Mouse (Mus musculus): Measurements from ENCODE around the gene Serinc1.
"Not testable (repeated sequence)": the region's sequence is repeated elsewhere in the genome, so short reads cannot be mapped to it uniquely, and the experiment has no call there.

Serinc1 gene

DNA sequence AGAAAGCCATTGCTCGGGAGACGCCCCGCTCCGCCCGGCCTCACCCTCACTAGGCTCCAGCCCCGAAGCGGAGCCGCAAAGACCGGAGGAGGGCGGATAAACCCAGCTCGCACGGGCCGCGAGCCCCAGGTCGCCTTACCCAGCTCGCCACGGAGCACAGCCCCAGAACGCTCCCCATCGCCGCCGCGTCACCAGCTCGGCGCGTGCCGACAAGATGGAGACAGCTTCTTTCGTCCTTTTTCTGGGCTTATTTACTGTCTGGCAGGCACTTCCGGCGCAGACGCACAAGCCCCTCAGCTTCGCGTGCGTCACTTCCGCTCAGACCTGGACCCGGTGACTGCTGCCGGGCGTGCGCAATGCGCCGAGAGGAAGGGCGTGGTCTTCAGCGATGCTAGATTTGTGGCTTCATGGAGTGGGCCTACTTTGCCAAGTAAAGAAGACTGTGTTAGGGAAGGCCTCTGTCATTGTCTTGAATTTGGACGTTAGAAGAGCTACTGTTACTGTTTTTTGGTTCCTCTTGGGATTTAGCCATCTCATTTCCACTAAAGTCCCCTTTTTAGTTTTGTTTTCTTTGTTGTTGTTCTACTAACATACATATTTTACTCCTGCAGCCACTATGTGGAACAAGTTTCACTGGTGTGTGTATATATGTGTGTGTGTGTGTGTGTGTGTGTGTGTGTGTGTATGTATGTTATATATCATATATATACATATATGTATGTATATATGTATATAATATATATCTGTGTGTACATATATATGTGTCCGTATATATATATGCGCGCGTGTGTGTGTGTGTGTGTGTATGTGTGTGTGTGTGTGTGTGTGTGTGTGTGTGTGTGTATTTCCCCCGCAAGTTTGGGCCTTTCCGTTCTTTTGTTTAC, at the start of gene Serinc1:
TSS of gene Serinc1 (minus strand) at position 313 of the 884 bp plus-strand sequence.
- peak; percentile 94 for DNase-seq (ENCODE audit: low spot score in 2 of 2)

DNA sequence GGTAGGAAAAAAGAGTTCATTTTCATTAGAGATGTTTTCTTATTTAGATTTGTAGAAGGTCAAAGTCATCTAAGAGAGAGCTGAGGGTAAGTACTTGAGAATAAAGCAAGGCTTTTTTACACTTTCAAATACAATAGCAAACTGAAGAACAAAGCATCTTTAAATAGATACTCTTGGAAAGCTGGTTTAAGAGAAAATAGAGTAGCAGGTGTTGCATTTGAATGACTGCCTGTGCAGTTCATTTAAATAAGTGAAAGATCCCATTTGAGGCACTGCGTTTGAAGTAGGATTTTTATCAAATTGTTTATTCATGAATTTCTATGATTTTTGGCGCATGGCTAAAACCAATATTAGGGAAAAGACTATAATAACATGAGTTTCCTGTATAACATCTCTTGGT, 44.4 kb upstream of the Serinc1 start:
- DNase-seq (ENCODE audit: low spot score in 2 of 2): no peak

DNA sequence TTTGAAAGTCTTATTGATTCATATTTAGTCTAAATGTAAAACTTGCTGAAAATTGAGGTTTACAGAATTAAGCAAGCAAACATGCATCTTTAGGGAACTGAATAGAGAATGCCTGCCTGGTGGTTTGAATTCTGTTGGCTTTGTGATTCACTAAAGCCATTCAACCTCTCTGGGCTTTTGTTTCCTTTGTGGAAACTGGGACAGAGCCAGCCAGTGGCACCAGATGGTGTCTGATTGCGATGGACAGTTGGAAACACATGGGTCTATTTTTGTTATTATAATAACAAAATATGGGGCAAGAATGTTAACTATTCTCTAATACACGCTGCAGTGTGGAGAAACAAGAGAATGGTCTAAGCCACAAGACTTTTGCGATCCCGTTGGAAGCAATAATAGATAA, 39.8 kb upstream of the Serinc1 start:
- no peak for DNase-seq (ENCODE audit: low spot score in 2 of 2)

DNA sequence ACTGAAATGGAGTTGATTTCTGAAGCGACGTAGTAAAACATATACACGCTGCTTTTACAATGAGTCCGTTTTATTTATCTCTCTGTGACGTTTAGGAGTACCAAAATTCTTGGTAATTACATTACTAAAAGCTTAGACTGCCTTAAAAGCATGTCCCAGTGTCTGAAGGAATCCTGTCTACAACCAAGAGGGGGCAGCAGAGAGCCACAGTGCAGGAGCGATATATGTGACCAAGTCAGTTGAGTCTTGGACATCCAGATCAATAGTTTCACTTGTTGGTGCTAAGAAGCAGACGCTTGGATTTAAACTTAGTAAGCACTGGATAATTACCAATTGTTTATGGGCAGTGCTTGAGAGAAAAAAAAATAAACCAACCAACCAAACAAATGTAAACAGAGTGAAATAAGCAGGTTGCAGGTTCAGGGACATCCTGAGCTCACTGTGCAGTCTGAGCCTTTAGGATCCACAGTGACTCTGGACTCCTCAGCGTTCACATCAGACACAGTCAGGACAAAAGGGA, 38.9 kb upstream of the Serinc1 start:
- DNase-seq (ENCODE audit: low spot score in 2 of 2): peak; percentile 3 to 27

DNA sequence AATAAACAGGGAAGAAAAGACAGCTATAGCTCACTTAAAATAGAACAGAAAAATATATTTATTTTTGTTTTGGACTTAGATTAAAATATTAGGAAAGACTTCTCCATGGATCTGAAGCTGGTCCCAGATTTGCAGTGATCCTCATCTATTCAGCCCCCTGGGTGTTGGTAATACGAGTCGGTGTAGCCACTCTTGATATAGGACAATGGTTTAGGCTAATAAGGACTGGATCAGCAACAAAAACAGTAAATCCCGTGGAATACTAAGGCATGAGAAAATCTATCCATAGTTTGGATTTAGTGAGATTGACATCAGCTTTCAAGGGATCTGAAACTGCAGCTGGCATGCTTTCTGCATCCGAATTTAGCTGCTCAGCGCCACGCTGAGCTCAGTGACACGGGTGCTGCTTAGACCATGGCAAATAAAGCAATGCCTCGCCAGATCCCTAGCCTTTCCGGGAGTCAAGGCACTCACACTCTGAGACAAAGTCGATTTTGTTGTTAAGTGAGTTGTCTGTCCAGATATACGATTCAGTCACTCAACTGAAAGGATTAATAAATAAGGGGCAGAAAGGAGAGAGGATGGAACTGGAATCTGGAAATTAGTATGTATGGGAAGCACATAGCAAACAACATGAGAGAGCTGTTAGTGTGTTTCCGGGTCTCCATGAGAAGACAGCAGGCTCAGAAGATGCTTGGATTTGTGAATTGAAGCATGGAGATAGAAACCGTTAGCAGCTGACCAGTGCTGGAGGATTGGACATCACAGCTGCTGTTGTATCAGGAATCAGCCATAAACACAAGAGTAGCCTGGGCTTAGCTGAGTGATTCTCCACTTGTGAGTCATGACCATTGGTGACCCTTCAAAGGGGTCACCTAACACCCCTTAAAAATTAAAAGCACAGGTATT, 36.9 kb upstream of the Serinc1 start:
- DNase-seq (ENCODE audit: low spot score in 2 of 2): no peak

DNA sequence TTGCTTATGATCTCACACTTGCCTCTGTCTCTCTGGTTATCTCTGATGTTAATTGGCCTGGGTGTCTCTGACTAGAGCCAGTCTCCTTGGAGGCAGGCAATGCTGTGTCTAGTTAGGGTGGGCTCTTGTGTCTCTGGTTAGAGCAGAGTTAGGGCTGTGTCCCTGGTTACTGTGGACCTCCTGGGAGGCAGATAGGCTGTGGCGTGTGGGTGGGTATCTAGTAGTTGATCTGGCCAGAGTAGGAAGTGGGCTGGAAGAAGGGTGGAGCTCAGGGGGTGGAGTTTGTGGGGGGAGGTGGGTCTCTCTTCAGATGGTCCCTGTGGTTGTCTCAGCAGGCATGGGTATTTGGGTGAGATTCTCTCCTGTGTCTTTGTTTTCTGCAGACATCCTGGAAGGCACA, 33.9 kb upstream of the Serinc1 start:
- no peak for DNase-seq (ENCODE audit: low spot score in 2 of 2)

DNA sequence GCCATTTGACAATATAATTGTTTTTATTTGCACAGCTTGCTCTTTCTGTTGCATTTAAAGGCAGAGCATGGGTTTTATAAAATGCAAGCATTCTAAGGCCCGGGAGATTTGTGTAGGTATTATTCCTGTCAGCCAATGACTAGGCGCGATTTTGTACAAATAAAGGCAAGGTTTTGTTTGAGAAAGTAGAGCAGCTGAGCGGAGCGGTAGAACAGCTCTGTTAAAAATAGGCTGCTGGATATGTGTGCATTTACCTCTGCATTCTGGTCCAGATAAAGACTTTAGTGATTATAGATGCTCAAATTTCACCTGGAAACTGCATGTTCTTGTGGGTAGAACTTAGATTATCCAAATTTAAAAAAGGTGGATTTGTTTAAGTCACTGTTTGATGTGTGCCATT, 25.3 kb upstream of the Serinc1 start:
- DNase-seq (ENCODE audit: low spot score in 2 of 2): no peak

DNA sequence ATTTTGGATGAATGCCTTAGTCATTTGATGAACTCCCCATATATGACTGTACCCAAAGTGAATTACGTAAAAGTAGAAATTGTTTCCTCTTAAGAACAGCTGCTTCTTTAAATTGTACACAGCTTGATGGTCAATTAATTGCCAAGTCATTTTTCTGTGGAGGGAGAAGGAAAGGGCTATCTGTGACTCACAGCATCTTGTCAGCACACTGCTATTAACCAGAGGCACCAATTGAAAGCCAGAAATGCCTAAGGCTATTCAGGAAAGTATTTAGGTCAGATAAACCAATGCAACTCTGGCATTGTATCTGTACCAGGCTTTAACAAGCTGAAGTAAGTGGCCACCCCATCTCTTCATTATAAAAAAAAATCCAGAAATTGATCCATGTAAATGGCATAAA, 21.4 kb upstream of the Serinc1 start:
- no peak for DNase-seq (ENCODE audit: low spot score in 2 of 2)

DNA sequence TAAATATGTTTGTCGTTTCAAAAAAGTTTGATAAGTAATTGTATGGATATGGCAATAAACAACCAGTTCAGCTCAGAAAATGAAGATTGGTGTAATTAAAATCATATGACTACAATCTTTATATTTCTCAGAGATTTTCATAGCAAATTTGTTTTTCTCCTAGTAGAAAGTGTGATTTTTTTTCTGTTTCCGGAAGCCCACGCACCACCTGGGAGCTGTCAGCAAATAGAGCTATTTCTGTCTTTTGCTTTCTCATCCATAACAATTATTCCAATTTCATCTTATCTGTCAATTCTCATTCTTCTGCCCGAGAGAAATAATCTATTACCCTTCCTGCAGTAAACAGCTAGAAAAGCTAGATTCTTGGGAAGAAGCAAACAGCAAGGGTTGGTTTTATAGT, 17.3 kb upstream of the Serinc1 start:
- DNase-seq (ENCODE audit: low spot score in 2 of 2): no peak

DNA sequence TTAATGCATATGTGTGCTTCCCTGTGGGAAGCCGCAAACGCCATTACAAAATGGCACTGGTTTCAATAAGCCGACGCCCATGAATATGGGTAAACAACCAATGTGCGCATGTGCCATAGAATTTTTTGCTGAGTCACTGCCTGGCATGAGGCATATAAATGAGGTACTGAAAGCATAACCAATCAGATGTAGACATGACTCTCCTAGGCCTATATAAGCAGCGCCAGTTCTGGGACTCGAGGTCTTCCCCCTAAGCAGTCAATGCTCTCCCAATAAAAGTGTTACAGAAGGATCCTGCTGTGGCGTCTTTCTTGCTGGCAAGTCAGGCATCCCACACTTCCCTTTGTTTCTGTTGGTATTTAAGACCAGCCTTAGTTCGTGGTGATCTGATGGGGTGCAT, 11.6 kb upstream of the Serinc1 start:
- DNase-seq (ENCODE audit: low spot score in 2 of 2): not testable (repeated sequence)

DNA sequence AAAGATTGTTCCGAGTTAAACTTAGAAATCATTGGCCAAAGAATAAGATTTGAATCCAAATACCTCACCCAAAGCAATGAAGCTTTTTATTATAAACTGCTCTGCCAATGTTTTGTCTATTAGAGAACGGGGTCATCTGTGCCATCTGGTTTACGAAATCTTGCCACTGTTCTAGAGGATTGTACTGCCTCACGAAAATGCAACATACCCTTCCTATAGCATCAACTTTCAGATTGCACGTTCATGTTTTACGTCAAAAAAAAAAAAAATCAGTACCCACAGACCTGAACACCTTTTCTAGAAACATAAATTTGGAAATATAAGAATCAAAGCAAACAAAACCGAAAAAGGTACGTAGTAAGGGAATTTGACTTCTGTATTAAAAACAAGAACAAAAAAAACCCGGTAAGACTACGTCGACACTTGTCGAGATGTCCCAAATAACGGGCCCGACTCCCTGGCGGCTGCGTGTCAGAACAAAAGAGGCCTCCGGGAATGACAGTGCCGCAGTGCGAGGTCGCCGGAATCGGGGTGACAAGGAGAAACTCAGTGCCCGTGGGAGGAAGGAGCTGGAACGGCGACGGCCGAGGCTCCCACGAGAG, 613 bp downstream of the Serinc1 start:
- no peak for DNase-seq (ENCODE audit: low spot score in 2 of 2)

DNA sequence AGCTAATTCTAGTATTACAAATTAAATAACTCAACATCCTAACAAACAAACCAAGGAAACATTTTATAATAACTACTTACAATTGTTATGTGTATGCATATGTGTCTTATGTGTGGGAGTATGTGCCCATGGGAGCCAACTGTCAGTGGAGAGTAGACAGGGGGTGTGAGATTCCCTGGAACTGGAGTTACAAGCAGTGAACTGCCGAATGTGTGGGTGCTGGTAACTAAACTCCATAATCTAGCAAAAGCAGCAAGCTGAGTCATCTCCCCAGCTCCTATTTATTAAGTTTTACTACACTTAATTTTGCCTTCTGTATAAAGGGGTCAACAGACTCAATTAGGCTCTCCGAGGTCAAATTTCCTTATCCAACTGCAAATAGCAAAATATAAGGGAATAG, 1.3 kb downstream of the Serinc1 start:
- no peak for DNase-seq (ENCODE audit: low spot score in 2 of 2)

DNA sequence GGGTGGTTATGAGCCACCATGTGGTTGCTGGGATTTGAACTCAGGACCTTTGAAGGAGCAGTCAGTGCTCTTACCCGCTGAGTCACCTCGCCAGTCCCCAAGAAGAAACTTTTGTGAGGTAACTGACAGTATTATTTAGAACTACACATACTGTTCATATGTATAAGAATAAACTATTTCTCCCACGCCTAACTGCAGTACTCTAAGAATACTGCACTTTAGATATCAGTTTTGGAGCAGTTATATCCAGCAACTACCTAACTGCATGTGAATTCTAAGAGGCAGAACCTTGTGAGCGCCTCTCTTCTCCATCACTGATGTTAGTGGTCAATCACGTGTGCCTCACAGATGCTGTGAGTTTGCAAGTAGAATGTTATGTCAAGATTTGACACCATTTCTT, 5.9 kb downstream of the Serinc1 start:
- DNase-seq (ENCODE audit: low spot score in 2 of 2): no peak

DNA sequence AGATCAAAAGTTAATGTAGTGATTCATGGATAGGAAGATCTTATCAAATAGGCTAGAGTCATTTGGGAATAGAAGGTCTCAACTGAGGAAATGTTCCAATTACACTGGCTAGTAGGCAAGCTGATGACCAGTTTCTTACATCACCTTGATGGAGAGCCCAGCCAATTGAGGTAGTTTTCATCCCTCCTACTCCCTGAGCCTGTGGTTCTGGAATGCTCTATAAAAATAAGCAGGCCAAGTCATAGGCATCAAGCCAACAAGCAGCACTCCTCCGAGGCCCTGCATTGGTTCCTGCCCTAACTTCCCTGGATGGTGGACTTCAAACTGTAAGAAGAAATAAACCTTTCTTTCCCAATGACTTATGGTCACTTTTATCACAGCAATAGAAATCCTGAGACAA, 17.1 kb downstream of the Serinc1 start:
- no peak for DNase-seq (ENCODE audit: low spot score in 2 of 2)

DNA sequence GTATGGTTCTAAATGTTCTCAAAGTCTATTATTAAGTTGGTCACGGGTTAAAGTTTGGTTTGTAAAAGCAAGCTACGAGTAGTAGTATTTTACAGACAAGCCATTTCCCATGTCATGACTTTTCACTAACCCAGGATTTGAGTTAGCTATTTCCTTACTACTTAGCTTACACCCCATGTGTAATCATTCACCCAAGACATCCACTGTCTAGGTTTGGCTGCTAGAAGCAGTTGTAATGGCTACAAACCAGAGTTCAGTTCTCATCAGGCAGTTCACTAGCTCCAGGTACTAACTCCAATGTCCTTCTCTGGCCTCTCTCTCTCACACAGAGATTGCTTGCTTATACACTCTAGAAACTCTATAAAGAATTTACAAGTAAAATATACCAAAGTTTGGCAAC, 17.7 kb downstream of the Serinc1 start:
- DNase-seq (ENCODE audit: low spot score in 2 of 2): no peak

DNA sequence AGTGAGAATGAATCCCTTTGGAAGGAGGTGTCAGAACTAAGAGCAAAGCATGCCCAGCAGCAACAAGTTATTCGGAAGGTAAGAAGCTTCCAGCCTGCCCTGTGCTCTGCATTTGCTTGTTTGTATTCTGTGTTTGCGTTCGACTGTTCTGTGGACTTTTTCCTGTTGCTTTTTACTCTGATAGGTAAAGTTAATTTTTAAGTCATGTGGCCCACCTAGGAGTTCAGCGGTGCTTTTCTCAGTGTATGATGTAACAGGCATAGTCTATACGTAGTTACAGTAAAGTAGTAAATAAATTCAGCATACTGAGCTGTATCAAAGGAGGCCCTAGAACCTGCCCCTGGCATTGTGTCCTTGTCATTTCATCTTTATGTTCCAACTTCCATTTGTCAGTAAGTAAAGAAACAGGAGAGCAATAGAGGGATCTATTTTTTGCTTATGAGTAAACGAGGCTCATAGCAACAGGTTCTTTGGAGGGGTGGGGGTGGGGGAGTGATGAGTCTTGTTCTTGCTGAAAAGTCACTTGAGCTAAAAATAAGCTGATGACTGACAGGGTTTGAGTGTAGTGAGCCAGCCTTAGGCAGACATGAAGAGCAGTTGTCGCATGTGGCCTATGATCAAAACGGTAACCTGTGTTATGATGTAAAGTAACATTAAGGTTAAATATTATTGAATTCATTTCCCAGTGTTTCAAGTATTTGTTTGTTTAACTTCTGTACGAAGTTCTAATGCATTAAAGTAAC, 32.7 kb downstream of the Serinc1 start:
- DNase-seq (ENCODE audit: low spot score in 2 of 2): peak in 1 of 2 experiments; percentile 8

DNA sequence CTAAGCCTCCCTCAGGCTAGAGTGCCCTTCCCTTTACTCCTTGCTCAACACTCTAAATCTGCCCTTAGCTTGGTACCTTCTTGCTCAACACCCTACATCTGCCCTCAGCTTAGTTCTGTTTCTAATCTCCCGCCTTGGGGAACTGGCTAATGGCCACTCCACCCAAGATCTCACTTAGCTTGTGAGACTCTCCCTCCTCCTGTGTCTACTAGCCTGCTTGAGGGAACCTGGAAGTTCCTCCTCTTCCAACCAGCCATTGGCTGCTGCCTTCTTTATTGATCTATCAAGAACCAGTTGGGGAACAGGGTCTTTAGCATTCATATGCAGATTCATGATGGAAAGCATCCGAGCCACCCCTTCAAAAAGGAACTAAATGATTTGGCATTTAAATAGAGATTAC, 40.3 kb downstream of the Serinc1 start:
- peak in 1 of 2 experiments; percentile 20 for DNase-seq (ENCODE audit: low spot score in 2 of 2)

DNA sequence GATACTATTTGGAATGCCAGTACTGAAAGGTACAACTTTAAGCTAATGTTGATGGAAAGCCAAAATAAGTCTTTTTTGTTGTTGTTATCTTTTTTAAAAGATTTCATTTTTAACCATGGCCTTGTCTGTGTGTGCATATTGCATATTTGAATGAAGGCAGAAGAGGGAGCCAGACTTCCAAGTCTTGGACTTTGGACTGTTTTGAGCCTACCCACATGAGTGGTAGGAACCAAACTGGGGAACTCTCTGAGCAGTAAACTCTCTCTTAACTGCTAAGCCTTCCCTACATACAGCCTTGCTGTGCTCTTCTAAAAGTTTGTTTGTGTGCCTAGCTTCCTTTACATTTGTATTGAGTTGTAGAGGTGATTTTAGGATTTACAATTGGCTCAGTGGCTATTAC, 43.7 kb downstream of the Serinc1 start:
- DNase-seq (ENCODE audit: low spot score in 2 of 2): no peak

DNA sequence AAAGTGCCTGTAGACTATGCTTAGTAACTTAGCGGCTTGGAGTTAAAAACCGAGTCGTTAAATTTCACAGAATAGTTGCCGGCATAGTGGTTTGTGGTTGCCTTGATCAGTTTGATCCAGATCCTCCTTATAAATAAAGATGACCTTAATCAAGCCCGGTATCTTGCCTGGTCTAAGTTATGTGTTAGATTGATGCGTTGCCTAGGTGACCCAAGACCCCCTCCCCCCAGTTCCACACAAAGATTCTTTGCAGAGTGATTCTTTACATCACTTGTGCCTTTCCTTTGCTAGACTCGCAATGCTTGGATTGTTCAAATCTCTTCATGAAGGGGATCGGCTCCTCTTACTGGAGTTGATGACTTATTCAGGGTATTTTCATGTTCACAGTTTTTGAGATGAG, 45.1 kb downstream of the Serinc1 start:
- DNase-seq (ENCODE audit: low spot score in 2 of 2): no peak

DNA sequence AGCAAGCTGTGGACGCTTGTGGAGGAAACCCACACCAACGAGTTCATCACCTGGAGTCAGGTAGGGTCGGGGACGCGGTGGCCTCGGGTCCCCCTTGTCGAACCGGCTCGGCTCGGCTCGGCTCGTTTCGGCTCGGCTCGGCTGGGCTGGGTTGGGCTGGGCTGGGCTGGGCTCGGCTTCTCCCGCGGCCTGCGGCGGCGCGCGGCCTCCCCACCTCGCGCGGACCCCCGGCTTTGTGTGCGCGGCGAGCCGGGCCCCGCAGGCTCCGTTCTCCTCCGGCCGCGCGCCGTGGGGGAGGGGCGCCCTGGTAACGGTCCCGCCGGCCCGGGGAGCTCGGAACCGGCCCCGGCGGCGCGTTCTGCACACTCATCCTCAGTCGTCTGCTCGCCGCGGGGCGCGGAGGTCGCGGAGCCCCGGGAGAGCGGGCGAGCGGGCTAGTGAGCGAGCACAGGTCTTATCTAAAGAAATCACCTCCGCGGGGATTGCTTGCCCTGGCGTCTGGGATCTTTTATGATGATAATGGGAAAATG, 45.7 kb downstream of the Serinc1 start:
- DNase-seq (ENCODE audit: low spot score in 2 of 2): no peak

DNA sequence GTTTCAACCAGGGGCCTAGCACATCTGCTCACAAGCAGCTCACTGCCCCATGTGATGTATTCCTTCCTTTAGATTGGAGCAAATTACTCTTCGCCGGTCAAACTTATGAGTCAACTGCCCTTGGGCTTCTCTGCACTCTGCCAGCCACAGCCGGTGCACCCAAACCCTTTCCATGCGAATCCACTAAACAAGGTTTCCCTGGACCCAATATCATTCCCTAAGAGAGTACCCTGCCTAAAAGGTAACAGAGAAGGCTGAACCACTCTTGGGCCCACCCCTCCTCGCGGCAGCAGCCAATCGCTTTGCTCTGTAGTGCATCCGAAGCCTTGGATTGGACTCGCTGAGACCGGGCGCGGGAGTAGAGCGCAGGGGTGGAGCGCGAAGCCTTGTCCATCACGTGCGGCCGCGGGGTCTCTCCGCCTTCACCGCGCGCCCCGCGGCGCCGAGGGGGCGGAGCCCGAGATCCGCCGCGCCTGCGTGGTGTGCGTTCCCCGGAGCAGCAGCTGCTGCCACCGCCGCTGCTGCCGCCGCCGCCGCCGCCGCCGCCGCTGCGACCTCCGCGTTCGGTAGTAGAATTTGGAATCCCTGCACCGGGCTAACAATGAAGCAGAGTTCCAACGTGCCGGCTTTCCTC, 46.3 kb downstream of the Serinc1 start, which contains the start of gene Hsf2:
TSS of gene Hsf2 (plus strand) at position 478 of the 634 bp plus-strand sequence.
- peak; percentile 96 to 98 for DNase-seq (ENCODE audit: low spot score in 2 of 2)

All from heart, adult 9 months (tissue).